Mouse (Mus musculus): ENCODE data around the gene Sorcs1. TPM values are rescaled to one million over a fixed set of nuclear protein-coding genes. Genes with fewer than 3 reads are reported as not detected.

Gene Sorcs1
- polyA plus RNA-seq (2012; rRNA removed), result 13.5 and 18.2 TPM in 2 replicates

DNA sequence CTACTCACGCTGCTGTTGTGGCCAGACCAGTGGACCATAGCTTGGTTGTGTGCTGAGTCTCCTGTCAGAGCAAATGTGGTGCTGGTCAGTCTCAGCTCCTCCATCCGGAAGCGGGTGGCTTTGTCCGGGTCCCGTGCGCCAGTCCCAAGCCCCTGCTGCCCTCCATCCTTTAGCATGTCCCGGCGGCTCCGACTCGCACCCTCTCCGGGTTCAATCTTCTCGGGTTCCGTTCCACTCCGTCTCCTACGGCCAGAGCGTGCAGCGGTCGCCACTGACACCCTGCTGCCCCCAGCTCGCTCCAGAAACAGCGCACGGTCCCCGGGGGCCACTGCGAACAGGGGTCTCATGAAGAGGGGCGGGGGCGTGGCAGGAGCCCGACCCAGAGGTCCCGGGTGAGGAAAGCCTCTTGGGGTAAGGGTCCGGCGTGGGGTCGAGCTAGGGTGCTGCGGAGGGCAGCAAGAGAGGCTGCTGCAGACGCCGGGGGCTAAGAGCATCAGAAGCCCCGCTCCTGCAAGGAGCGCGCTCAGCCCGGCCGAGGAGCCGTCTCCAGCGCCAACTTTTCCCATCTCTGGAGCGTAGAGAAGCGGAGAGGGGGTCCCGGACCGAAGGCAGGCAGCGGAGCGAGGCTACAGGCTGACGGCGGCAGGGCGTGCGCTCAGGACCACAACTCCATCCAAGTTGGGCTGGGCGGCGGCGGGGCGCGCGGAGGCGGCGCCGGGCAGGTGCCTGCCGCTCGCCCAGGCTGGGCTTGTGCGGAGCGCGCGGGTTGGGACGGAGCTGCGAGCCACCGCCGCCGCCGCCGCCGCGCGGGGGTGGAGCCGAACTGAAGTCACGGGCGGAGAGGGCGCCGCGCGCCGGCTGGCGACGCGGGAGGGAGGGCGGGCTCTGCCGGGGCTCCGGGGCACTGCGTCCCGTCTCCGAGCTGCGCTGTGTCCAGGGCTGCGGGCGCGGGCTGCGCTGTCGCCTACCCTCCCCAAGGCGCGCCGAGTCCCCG lies at the start of gene Sorcs1:
Gene Sorcs1, minus strand, starts transcription at position 744 of the 994 bp plus-strand sequence.
- DNase-seq (ENCODE audit: low read depth), result peak; percentile 89
- TF ChIP-seq POLR2A (IDR thresholded peaks at IDR 0.05; ENCODE audit: borderline replicate concordance, extremely low read depth, insufficient read depth, insufficient read length, poor library complexity, severe bottlenecking) (peak; percentile 54; the same call in 1 of the 2 replicates), CTCF (IDR thresholded peaks at IDR 0.05; ENCODE audit: borderline replicate concordance, extremely low read depth, insufficient read depth, insufficient read length) (no peak)

DNA sequence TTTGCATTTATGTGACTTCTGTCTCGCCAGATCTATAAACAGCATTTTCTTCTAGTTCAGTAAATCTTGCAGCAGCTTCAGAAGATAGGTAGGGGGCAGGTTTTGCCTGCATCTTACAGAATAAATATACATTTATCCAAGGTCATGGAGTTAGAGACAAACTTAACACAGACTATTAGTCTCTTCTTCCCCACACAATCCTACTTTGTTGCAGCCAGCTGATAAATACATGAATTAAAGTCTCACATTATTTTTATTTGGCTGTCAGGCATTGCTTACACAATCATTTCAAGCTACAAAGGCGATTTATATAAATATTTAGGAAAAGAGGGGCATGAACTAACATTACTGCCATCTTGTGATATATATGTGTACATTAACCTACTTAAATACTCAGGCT lies 4.8 kb upstream of the Sorcs1 start:
- no peak for DNase-seq (ENCODE audit: low read depth)
- TF ChIP-seq CTCF (IDR thresholded peaks at IDR 0.05; ENCODE audit: borderline replicate concordance, extremely low read depth, insufficient read depth, insufficient read length) (no peak), POLR2A (IDR thresholded peaks at IDR 0.05; ENCODE audit: borderline replicate concordance, extremely low read depth, insufficient read depth, insufficient read length, poor library complexity, severe bottlenecking) (no peak)

DNA sequence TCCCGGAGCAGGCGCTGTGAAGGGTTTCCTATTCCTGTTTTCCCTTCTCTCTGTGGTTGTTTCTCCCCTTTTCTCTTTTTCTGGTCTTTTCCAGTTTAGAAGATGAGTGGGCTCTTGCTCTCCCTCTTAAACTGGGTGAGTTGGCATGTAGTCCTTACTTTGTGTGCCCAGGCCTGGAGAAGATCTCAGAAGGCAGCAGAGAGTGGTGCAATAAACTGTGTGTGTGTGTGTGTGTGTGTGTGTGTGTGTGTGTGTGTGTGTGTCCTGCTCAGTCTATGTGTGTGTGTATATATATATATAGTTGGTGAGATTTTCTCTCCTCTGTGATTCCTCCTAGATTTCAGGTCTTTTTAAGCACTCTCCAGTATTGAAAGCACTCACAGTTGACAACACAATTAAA lies 500 bp upstream of the Sorcs1 start:
- TF ChIP-seq CTCF (IDR thresholded peaks at IDR 0.05; ENCODE audit: borderline replicate concordance, extremely low read depth, insufficient read depth, insufficient read length), result no peak
- TF ChIP-seq POLR2A (IDR thresholded peaks at IDR 0.05; ENCODE audit: borderline replicate concordance, extremely low read depth, insufficient read depth, insufficient read length, poor library complexity, severe bottlenecking), result no peak
- DNase-seq (ENCODE audit: low read depth), result no peak

DNA sequence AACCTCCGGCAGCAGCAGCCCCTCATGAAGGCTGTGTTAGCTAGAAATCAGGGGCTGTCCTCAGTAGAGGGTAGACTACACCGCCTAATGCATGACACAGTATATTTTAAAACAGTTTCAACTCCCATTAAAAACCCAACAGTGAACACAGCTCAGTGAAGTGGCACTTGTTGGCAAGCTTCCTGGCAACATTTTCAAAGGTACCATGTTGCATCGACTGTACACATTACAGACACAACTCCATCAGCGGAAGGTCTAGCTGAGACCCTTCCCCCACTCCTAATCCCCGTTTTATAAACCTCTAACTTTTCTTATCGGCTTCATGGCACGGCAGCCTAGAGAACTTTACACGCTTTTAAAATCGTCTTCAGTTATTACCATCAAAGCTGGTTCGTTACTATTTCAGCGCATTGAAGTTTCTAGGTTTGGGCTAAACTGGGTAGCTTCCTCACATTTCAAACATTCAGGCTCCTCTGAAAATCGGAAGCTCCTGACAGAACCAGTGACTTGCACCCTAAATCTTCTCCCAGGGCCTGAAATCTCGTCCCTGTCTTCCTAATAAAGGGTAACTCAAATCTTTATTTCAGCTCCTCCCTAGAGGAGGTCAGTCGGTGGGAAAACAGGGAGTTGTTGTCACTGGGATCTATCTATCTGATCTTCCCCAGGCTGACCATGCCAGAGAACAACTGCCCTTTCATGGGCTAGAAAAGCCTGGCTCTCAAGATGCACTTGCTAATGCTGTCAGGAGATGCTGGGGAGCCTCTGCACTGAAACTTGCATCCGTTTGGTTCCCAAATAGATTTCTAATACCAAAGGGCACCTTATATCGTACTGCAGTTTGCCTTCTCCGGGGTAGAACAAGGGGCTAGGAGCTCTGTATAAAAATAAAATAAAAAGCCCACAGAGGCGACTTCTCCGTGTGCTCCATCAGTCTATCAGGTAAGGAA lies 1.6 kb downstream of the Sorcs1 start:
- DNase-seq (ENCODE audit: low read depth), result peak; percentile 51
- no peak for TF ChIP-seq POLR2A (IDR thresholded peaks at IDR 0.05; ENCODE audit: borderline replicate concordance, extremely low read depth, insufficient read depth, insufficient read length, poor library complexity, severe bottlenecking)
- no peak for TF ChIP-seq CTCF (IDR thresholded peaks at IDR 0.05; ENCODE audit: borderline replicate concordance, extremely low read depth, insufficient read depth, insufficient read length)

DNA sequence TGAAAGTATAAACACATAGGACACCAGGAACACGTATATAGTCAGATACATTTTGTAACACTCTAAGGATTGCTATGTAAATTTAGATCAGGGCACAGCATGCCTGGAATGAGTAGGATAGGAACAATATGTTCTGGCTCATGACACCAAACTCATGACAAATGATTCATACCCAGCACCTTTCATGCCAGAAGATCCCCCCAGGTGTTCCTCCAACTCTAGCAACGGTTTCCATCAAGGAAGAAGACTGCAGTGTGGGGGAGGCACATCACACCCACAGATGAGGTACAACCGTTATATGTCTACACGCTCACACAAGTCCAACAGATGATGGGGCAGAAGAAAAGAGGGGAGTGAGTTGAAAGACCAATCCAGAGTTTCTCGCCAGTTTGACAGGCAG lies 3.5 kb downstream of the Sorcs1 start:
- DNase-seq (ENCODE audit: low read depth), result no peak
- no peak for TF ChIP-seq POLR2A (IDR thresholded peaks at IDR 0.05; ENCODE audit: borderline replicate concordance, extremely low read depth, insufficient read depth, insufficient read length, poor library complexity, severe bottlenecking)
- no peak for TF ChIP-seq CTCF (IDR thresholded peaks at IDR 0.05; ENCODE audit: borderline replicate concordance, extremely low read depth, insufficient read depth, insufficient read length)

DNA sequence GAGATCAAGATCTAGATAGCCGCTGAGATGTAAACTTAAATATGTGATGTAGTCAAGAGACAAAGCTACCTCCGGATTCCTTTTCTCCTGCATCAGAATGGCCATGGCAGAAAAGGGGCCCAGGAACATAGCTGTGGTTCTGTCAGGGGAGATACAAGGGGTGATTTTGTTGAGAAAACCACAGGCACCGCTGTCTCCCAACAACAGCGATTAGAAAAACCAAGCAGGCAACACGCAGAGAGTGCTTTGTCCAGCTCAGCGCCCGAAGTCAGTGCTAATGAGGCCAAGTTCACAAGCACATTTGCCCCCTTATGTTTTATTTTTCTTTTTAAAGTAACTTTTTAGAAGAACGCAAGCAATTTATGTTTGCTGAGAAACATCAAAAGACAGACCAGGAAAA lies 10.9 kb downstream of the Sorcs1 start:
- TF ChIP-seq CTCF (IDR thresholded peaks at IDR 0.05; ENCODE audit: borderline replicate concordance, extremely low read depth, insufficient read depth, insufficient read length) (no peak), POLR2A (IDR thresholded peaks at IDR 0.05; ENCODE audit: borderline replicate concordance, extremely low read depth, insufficient read depth, insufficient read length, poor library complexity, severe bottlenecking) (no peak)
- DNase-seq (ENCODE audit: low read depth), result no peak

DNA sequence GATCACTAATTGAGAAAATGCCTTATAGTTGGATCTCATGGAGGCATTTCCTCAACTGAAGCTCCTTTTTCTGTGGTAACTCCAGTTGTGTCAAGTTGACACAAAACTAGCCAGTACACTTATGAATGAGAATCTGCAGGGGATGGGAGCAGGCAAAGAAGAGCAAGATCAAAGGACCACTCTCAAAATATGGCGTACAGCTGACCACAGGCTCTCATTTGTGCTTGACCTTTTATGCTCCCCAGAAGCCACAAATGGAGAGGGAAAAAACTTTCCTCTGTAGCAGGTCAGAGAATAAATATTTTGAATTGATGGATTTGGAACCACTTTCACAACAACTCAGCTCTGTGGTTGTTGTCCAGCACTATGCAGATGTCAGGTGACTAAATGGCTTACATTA lies 14.1 kb downstream of the Sorcs1 start:
- no peak for TF ChIP-seq POLR2A (IDR thresholded peaks at IDR 0.05; ENCODE audit: borderline replicate concordance, extremely low read depth, insufficient read depth, insufficient read length, poor library complexity, severe bottlenecking)
- TF ChIP-seq CTCF (IDR thresholded peaks at IDR 0.05; ENCODE audit: borderline replicate concordance, extremely low read depth, insufficient read depth, insufficient read length), result no peak
- DNase-seq (ENCODE audit: low read depth), result no peak

DNA sequence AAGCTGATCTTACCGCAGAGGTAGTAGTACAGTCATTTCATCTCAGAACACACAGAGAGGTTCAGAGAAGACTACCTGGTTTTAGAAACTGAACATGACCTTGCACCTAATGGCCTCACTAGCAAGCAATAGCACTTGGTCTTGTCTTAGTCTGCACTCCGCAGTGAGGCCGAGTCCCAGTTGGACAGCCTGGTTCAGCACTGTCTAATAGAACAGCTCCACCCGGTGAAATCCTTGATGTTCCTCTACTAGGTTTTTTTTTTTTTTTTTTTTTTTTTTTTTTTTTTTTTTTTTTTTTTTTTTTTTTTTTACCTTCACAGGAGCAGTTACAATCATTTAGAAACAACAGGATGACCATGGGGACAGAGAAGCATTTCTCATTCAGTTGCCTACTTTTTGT lies 19.3 kb downstream of the Sorcs1 start:
- TF ChIP-seq CTCF (IDR thresholded peaks at IDR 0.05; ENCODE audit: borderline replicate concordance, extremely low read depth, insufficient read depth, insufficient read length) (no peak), POLR2A (IDR thresholded peaks at IDR 0.05; ENCODE audit: borderline replicate concordance, extremely low read depth, insufficient read depth, insufficient read length, poor library complexity, severe bottlenecking) (no peak)
- DNase-seq (ENCODE audit: low read depth), result no peak

DNA sequence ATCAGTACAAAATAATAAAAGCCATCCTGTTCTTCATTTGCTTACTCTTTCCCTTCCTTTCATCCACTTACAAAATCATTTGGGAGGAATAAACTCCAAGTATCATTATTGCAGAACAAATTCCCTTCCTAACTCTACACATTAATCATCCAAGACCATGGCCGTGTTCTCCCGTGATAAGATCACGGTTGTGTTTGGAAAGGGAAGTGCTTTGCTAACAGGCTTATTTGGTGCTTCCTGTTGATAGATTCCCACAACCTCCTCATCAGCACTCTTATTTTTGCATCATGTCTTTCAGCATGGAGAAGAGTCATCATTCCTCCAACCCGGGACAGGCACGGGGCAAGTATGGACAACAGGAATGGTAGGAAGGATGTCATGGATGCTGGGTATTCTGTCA lies 25.7 kb downstream of the Sorcs1 start:
- TF ChIP-seq CTCF (IDR thresholded peaks at IDR 0.05; ENCODE audit: borderline replicate concordance, extremely low read depth, insufficient read depth, insufficient read length) (no peak), POLR2A (IDR thresholded peaks at IDR 0.05; ENCODE audit: borderline replicate concordance, extremely low read depth, insufficient read depth, insufficient read length, poor library complexity, severe bottlenecking) (no peak)
- DNase-seq (ENCODE audit: low read depth), result no peak

DNA sequence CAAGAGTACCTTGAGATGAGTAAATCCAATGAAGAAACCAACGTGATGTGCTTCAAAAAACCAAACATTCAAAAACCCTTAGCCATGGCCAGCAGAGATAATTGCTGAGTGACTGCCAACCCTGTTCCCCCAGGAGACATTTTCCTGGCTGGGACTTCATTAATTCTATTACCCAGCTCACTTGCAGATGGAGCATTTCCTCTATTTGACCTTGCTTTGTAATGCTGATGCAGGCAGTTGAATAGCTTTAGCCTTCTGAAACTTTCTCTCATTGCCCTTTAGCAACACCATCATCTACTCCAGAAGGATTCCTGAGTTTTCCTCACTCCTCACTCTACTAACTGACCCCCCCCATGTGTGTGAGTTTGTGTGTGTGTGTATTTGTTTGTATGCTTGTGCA lies 34.6 kb downstream of the Sorcs1 start:
- DNase-seq (ENCODE audit: low read depth), result no peak
- TF ChIP-seq POLR2A (IDR thresholded peaks at IDR 0.05; ENCODE audit: borderline replicate concordance, extremely low read depth, insufficient read depth, insufficient read length, poor library complexity, severe bottlenecking), result no peak
- TF ChIP-seq CTCF (IDR thresholded peaks at IDR 0.05; ENCODE audit: borderline replicate concordance, extremely low read depth, insufficient read depth, insufficient read length), result no peak

DNA sequence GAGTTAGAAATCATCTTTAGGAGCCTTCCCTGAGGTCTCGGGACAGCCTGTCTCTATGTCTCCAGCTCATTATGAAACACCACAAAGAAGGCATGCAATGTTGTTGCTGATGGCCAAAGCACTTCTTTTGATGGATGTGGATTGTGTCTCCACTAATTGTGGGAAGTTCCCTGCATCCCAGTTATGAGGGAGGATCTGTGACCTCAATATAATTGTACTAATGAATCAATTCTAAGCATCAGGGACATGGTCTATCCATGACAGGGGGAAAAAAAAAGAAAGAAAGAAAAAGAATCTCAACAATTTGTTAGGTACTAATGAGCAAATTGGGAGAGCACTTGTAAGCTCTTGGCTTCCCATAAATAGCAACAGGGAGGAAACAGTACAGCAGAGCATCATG lies 36.3 kb downstream of the Sorcs1 start:
- no peak for TF ChIP-seq POLR2A (IDR thresholded peaks at IDR 0.05; ENCODE audit: borderline replicate concordance, extremely low read depth, insufficient read depth, insufficient read length, poor library complexity, severe bottlenecking)
- no peak for TF ChIP-seq CTCF (IDR thresholded peaks at IDR 0.05; ENCODE audit: borderline replicate concordance, extremely low read depth, insufficient read depth, insufficient read length)
- DNase-seq (ENCODE audit: low read depth), result no peak

Data from brain, embryonic 14.5 days (tissue).